Mouse (Mus musculus) monocyte, adult 2 months (primary cell): ENCODE data around the gene Sec24a.
"Not testable (repeated sequence)": the region's sequence is repeated elsewhere in the genome, so short reads cannot be mapped to it uniquely, and the experiment has no call there.

ENCODE experiments used
- DNase-seq, 2 experiments: peaks; one replicate each; pipeline ENCODE4 v3.0.0; 2022; ENCODE audit warnings: low spot score in 2 of 2, low read depth in 1 of 2

Gene Sec24a

GRCm38 (mm10) chr11:51763213-51763907 lies at the start of gene Sec24a, which contains the start of gene Sar1b:
TSS of gene Sec24a (minus strand) at chr11:51763634.
TSS of gene Sar1b (plus strand) at chr11:51763687.
- peak; percentile 45 to 73 for DNase-seq

DNA sequence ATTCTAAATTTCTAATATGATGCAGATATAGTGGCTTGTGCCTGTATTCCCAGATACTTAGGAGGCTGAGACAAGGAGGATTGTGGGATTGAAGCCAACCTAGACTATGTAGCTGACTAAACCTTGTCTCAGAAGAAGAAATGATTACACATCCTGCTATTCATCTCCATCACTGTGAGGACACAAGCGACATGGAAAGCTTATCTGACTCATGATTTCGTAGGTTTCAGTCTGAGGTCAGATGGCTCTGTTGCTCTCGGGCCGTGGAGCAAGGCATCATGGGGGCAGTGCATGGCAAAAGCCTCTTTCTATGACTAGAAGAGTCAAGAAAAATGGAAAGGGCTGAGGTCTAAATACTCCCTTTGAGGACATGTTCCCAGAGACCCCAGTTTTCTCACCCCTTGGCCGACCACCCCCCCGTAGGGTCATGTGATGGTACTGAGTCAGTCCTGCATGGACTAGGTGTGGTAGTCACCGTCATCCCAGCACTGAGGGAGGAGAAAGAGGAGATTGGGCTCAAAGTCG lies 48.6 kb upstream of the Sec24a start:
- DNase-seq: no peak

DNA sequence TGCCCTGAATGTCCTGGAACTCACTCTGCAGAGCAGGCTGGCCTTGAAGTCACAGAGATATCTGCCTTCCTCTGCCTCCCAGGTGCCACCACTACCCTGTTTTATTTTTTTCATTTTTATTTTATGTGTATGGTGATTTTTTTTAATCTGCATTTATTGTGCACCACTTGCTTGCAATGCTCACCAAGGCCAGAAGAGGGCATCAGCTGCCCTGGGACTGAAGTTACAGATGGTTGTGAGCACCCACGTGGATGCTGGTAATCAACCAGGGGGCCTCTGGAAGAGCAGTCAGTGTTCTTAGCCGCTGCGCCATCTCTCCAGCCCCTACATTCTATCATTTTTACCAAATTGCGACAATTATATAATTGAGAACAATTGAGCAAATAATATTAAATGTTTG lies 47.8 kb upstream of the Sec24a start:
- no peak for DNase-seq

- peak in 1 of 2 experiments; percentile 60 for DNase-seq
Measured at GRCm38 (mm10) chr11:51809632-51810224, 46.3 kb upstream of the Sec24a start.

GRCm38 (mm10) chr11:51807108-51807879 lies 43.9 kb upstream of the Sec24a start:
- no peak for DNase-seq

- peak; percentile 59 to 65 for DNase-seq
Measured at GRCm38 (mm10) chr11:51805221-51805981, 42.0 kb upstream of the Sec24a start.

GRCm38 (mm10) chr11:51800634-51801325 lies 37.3 kb upstream of the Sec24a start:
- no peak for DNase-seq

DNA sequence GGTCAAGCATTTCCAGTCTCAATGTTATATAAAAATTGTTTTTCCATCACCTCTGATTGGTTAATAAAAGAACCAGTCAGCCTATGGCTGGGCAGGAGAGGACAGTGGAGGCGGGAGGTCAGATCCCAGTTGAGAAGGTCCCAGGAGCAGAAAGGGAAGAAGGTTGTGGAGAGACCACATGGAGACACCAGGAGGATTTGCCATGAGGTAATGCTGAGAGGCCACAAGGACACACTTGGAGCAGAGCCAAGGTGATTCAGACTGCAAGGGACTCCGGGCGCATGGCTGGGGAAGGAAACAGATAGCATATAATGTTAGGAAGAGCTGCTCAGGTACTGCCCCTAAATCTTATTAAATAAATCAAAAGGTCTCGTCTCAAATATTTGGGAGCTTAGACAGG lies 32.8 kb upstream of the Sec24a start:
- no peak for DNase-seq

GRCm38 (mm10) chr11:51790662-51791061 lies 27.2 kb upstream of the Sec24a start:
- DNase-seq: no peak

GRCm38 (mm10) chr11:51789735-51790134 lies 26.3 kb upstream of the Sec24a start:
- DNase-seq: not testable (repeated sequence)

DNA sequence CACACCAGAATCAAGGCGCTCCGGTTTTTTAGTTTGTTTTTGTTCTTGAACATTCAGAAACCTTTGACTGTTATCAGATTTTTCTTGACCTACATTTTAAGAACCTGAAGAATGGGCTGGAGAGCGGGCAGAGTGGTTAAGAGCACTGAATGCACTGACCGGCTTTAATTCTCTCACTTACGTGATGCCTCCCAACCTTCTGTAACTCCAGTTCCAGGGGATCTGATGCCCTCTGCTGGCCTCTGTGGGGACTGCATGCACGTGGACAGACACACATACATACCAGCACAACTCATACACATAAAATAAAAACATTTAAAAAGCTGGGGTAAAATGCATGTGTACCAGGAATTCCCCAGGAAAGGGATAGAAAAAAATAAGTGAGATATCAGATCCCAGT lies 22.5 kb upstream of the Sec24a start:
- peak; percentile 20 to 29 for DNase-seq

DNA sequence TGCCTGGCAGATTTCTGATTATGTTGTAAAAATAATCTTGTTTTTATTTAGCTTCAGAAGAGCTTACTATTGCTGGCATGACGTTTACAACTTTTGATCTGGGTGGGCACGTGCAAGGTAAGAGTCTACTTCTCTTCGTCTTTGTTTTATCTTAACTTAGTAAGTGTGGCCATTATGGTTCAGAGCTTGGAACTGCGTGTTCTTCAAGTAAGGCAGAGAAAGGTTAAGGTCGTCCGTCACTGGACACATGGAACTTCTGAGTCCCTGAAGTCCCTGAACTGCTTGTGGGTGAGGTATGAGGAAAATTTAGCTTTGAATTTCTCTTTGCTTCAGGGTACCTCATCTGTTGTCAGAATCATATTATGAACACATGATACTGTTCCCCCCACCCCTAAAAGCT lies 19.3 kb upstream of the Sec24a start:
- DNase-seq: no peak

DNA sequence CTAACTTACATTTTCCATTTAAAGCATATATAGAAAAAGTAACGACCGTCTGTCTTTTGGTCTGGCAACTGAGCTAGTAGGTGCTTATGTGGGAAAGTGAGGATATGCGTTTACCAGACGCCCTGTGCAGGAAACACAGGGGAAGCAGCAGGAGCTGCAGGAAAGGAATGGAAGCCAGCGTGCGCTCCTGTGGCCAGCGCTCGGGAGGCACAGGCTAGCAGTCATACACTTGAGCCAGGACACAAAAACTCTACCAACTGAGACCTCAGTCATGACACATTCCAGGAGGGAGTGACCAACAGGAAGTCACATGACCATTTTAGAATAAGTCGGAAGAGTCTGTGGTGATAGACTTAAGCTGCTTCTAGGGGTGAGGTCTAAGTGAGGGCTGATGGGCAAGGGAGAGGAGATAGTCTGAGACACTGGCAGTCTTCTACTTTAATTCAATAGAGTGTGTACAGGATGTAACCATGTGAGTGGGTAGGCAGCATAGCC lies 17.4 kb upstream of the Sec24a start:
- no peak for DNase-seq

DNA sequence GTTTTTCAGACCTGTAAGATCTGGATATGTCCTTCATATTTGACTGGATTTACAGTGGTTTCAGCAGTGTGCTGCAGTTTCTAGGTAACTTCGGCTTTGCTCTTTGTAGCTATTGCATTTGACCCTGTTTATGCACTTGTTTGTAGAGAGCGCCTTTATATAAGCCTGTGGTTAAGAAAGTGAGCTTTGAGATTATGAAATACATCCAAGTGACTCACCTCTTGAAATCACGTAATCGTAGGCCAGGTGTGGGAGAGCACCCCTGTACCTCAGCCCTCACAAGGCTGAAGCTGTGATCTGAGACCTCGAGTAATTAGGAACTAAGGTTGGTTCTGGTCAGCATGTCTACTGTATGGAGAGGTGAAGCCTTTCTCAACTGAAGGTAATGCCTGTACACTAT lies 14.0 kb upstream of the Sec24a start:
- DNase-seq: no peak

DNA sequence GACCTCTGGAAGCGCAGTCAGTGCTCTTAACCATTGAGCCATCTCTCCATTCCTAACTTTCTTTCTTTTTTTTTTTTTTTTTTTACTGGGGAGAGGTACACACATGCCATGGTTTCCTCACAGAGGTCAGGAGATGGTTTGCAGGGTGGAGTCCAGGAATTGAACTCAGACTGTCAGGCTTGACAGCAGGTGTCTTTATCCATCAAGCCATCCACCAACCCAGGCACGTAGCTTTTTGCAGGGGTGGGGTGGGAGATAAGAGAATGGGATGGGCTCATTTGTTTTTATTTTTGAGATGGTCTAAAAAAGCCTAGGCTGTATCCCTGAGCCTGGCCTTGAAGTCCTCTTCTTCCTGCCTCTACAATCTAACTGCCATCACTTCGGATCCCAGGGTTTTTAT lies 12.1 kb upstream of the Sec24a start:
- DNase-seq: no peak

DNA sequence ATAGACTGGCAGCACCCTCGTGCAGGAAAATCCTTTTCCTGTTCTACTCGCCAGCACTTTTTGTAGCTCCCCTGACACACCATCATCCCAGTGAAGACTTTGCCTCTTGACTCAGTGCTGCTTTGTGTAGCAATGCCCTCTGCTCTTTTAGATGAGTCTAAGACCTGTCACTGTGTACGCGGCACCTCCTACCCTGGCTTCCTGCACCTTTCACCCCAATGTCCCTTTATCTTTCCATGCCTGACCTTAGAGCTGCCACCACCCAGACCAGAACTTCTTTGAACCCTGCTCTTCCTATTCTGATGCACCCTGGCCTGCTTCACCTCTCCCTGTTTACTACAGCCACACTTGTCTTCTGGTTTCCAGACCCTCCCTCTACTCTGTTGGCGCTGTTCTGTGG lies 4.9 kb upstream of the Sec24a start:
- no peak for DNase-seq

DNA sequence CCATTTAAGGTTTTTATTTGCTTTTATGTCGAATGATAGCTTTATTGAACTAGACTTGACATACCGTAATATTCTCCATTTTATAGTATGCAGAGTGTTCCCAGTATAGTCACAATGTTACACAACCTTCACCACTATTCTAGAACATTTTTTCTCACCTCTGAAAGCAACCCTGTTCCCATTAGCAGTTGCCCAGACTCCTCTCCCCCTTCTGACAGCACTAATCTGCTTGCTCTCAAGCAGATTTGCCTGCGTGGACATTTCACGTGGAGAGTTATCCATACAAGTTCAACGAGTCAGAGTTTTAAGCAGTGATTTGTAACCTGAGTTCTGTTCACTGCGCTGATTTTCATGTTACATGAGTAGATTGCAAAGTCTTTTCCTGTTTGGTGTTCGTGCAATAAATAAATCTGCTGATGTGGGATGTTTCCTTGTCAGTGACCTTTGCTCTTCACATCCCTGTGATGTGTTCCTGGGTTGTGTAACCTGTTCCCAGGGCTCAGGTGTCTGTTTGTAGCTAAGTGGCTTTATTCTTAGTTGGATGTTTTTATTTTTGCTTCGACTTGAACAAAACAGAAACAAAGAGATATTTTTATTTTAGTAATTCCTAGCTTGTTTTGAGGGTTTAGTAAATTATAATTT lies 4.3 kb upstream of the Sec24a start:
- DNase-seq: no peak

DNA sequence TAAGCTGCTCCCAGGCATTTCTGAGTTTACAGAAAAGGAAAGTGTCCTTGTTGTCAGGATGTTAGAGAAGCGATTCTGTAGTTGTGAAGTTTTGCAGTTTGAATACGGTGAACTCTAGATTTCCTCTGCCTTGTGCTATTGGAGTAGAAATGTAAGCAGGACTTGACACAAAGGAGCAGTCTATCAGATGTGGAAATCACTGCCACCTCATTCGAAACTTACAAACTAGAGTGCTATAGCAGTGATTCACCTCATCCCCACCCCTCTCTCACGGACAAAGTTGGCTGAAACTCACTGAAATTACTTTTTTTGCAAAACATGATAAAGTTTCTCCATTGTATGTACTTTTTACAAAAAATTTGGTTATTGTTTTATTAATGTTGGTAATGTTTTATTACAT lies 1.4 kb upstream of the Sec24a start:
- no peak for DNase-seq

- DNase-seq: no peak
Measured at GRCm38 (mm10) chr11:51763955-51764354, 521 bp upstream of the Sec24a start.

- no peak for DNase-seq
Measured at GRCm38 (mm10) chr11:51761241-51761640, 2.2 kb downstream of the Sec24a start.
